ENCODE assay signal across 11 mouse cellular contexts in the genomic region with DNA sequence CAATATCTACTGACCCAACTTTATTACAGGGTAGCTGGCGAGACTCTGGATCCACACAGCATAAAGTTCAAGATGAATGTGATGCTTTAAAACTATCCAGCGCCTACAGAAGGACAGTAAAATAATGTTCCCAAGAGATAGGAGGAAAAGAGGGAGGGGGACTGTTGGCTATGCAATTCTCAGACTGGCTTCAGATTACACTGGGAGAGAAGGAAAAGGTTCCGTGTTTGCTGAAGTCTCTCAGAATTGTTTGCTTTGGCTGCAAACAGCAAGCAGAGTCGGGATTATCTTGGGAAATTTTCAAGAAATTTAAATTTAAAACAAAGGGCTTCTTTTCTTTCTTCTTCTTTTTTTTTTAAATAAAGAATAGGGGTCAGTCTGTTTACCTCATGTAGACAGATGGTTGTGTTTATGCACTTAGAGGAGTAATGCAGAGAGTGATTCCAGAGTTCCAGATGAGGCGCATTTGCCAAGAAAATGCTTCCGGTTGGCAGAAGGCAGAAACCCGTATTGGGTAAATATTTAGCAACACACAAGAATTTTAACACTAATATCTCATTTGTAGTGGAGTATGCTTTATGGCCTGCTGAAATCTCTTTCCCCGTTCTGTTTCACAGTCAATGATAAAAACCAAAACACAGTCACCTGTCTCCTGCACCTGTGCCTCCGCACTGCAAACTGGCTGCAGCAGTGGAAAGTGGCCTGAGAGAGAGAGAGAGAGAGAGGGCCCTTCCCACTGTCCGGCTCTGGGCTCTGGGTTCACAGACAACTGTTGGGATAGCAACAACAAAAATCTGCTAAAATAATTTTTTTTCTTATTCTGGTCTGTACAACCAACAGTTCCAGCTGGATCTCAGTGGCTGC.
DNase-seq lines count a peak whose midpoint lies in the region; ATAC-seq and TF ChIP-seq lines count a peak whose summit lies in the region.
"Had no signal": no experiment of that assay in that cellular context is flagged by ENCODE, and none has a peak within 500 bp of the region (broad histone marks: within the 10 kb centered on the region; RNA-seq: fewer than 3 reads in every experiment).

No protein-coding gene starts in this region.

- no peak overlapping the region for H3K9ac ChIP-seq in hindbrain, embryonic 15.5 days
- H3K9ac ChIP-seq in hindbrain, embryonic 14.5 days: no peak overlapping the region
- H3K9ac ChIP-seq in lung, embryonic 14.5 days: no peak overlapping the region
- no peak overlapping the region for H3K9ac ChIP-seq in midbrain, embryonic 16.5 days (ENCODE audit: low read depth, low read length)
- H3K9ac ChIP-seq: limb, embryonic 13.5 days; neural tube, embryonic 12.5 days had no signal

- WGBS in hindbrain, embryonic 15.5 days: 73% methylated on average over 10 of the region's 10 CpGs
- 82% methylated on average over 10 of the region's 10 CpGs for WGBS in hindbrain, embryonic 14.5 days
- 26% methylated on average over 10 of the region's 10 CpGs for WGBS in lung, embryonic 14.5 days
- 87% methylated on average over 10 of the region's 10 CpGs for WGBS in midbrain, embryonic 16.5 days

- H3K9me3 ChIP-seq in hindbrain, embryonic 15.5 days: no peaks in the 10 kb centered on the region
- H3K9me3 ChIP-seq in hindbrain, embryonic 14.5 days (ENCODE audit: control insufficient read depth, low read length): no peaks in the 10 kb centered on the region
- no peaks in the 10 kb centered on the region for H3K9me3 ChIP-seq in lung, embryonic 14.5 days (ENCODE audit: low read depth, low read length)
- no peaks in the 10 kb centered on the region for H3K9me3 ChIP-seq in midbrain, embryonic 16.5 days (replicated peaks; ENCODE audit: control insufficient read depth, low read length, poor library complexity, severe bottlenecking)
- H3K9me3 ChIP-seq: limb, embryonic 13.5 days; neural tube, embryonic 12.5 days had no signal

- no peak for TF ChIP-seq POLR2A in brain, embryonic 14.5 days (IDR thresholded peaks at IDR 0.05; ENCODE audit: borderline replicate concordance, extremely low read depth, insufficient read depth, insufficient read length, poor library complexity, severe bottlenecking)

- no peak overlapping the region for H3K4me3 ChIP-seq in hindbrain, embryonic 15.5 days
- no peak overlapping the region for H3K4me3 ChIP-seq in hindbrain, embryonic 14.5 days (replicated peaks; ENCODE audit: low read length)
- H3K4me3 ChIP-seq in lung, embryonic 14.5 days (ENCODE audit: low read depth, low read length): no peak overlapping the region
- H3K4me3 ChIP-seq in midbrain, embryonic 16.5 days (ENCODE audit: low read depth, low read length): no peak overlapping the region
- H3K4me3 ChIP-seq: limb, embryonic 13.5 days; neural tube, embryonic 12.5 days had no signal

- H3K4me1 ChIP-seq in hindbrain, embryonic 15.5 days (replicated peaks): 0 out of 2 replicates have a peak, but pooled peaks cover 3% of the 10 kb centered on the region
- no peaks in the 10 kb centered on the region for H3K4me1 ChIP-seq in hindbrain, embryonic 14.5 days (replicated peaks; ENCODE audit: control insufficient read depth, insufficient read depth, low read length)
- H3K4me1 ChIP-seq in lung, embryonic 14.5 days (ENCODE audit: insufficient read depth): peaks cover 16% of the 10 kb centered on the region
- no peaks in the 10 kb centered on the region for H3K4me1 ChIP-seq in midbrain, embryonic 16.5 days (ENCODE audit: control insufficient read depth, insufficient read depth, low read length)
- H3K4me1 ChIP-seq: neural tube, embryonic 12.5 days had no signal

- no peak for TF ChIP-seq CTCF in brain, embryonic 14.5 days (IDR thresholded peaks at IDR 0.05; ENCODE audit: borderline replicate concordance, extremely low read depth, insufficient read depth, insufficient read length)
- no peak for TF ChIP-seq CTCF in lung, embryonic 14.5 days (IDR thresholded peaks at IDR 0.05; ENCODE audit: low read depth)

- no peaks in the 10 kb centered on the region for H3K27me3 ChIP-seq in hindbrain, embryonic 15.5 days
- H3K27me3 ChIP-seq in hindbrain, embryonic 14.5 days (ENCODE audit: control insufficient read depth, insufficient read depth, low read length): no peaks in the 10 kb centered on the region
- no peaks in the 10 kb centered on the region for H3K27me3 ChIP-seq in lung, embryonic 14.5 days (ENCODE audit: insufficient read depth, low read length)
- no peaks in the 10 kb centered on the region for H3K27me3 ChIP-seq in midbrain, embryonic 16.5 days (ENCODE audit: control insufficient read depth, insufficient read depth, low read depth, low read length)
- H3K27me3 ChIP-seq: limb, embryonic 13.5 days; neural tube, embryonic 12.5 days had no signal

- no peak overlapping the region for H3K4me2 ChIP-seq in hindbrain, embryonic 15.5 days
- H3K4me2 ChIP-seq in hindbrain, embryonic 14.5 days (replicated peaks): no peak overlapping the region
- peak overlapping the region; percentile 31 for H3K4me2 ChIP-seq in lung, embryonic 14.5 days
- no peak overlapping the region for H3K4me2 ChIP-seq in midbrain, embryonic 16.5 days (ENCODE audit: low read length)
- H3K4me2 ChIP-seq: limb, embryonic 13.5 days; neural tube, embryonic 12.5 days had no signal

- peak overlapping the region; percentile 40; the same call in 1 of the 2 replicates for H3K27ac ChIP-seq in hindbrain, embryonic 15.5 days (replicated peaks)
- H3K27ac ChIP-seq in hindbrain, embryonic 14.5 days: no peak overlapping the region; the same call in 1 of the 2 replicates
- peak overlapping the region; percentile 46 for H3K27ac ChIP-seq in lung, embryonic 14.5 days (ENCODE audit: low read depth)
- H3K27ac ChIP-seq in midbrain, embryonic 16.5 days (ENCODE audit: low read length): no peak overlapping the region
- H3K27ac ChIP-seq: limb, embryonic 13.5 days; neural tube, embryonic 12.5 days had no signal

- no peak for DNase-seq in hindbrain, embryonic 14.5 days (ENCODE audit: low spot score)
- DNase-seq in brain, embryonic 14.5 days (ENCODE audit: low read depth): peak; percentile 70
- DNase-seq in gastrocnemius, postnatal 25 days: peak; percentile 32
- peak; percentile 85 for DNase-seq in lung, embryonic 14.5 days
- DNase-seq in frontal cortex, postnatal 25 days (ENCODE audit: low spot score in 2 of 2): no peak
- no peak for DNase-seq in spleen, adult 18-20 months
- DNase-seq: thymus, postnatal 25 days had no signal

- no peak for ATAC-seq in hindbrain, embryonic 15.5 days (ENCODE audit: low FRiP score, low read depth)
- no peak for ATAC-seq in hindbrain, embryonic 14.5 days (ENCODE audit: low FRiP score)
- peak; percentile 77; the same call in 1 of the 2 replicates for ATAC-seq in lung, embryonic 14.5 days (ENCODE audit: insufficient read depth)
- no peak for ATAC-seq in midbrain, embryonic 16.5 days

- no peaks in the 10 kb centered on the region for H3K36me3 ChIP-seq in hindbrain, embryonic 15.5 days
- H3K36me3 ChIP-seq in hindbrain, embryonic 14.5 days (replicated peaks; ENCODE audit: control insufficient read depth, insufficient read depth): no peaks in the 10 kb centered on the region
- no peaks in the 10 kb centered on the region for H3K36me3 ChIP-seq in lung, embryonic 14.5 days (ENCODE audit: insufficient read depth)
- no peaks in the 10 kb centered on the region for H3K36me3 ChIP-seq in midbrain, embryonic 16.5 days (ENCODE audit: control insufficient read depth, insufficient read depth, low read length)
- H3K36me3 ChIP-seq: limb, embryonic 13.5 days; neural tube, embryonic 12.5 days had no signal

Comparison
In these comparisons a context has a peak if more than half of its experiments do, and no peak if none do; other contexts are left out.
1. H3K27ac ChIP-seq: peak in hindbrain, embryonic 15.5 days (single experiment) and lung, embryonic 14.5 days (single experiment); none in hindbrain, embryonic 14.5 days (single experiment) and midbrain, embryonic 16.5 days (single experiment).
2. DNase-seq: peak in brain, embryonic 14.5 days (single experiment), gastrocnemius, postnatal 25 days (single experiment) and lung, embryonic 14.5 days (single experiment); none in hindbrain, embryonic 14.5 days (single experiment), frontal cortex, postnatal 25 days (0 of 2) and spleen, adult 18-20 months (0 of 2).